Mouse (Mus musculus) olfactory bulb, adult 2 months (tissue): ENCODE results near the gene Brms1. TPM values are rescaled to one million over a fixed set of nuclear protein-coding genes. Genes with fewer than 3 reads are reported as not detected.

Experiments used
- H3K27ac ChIP-seq: fragments of 200-500 bp; 2 replicates; pipeline ENCODE4 v1.5.1; 2012; ENCODE audit warnings: low read depth, low read length; ENCODE audit not compliant: insufficient read depth
- H3K4me1 ChIP-seq: fragments of 200-500 bp; 2 replicates; pipeline ENCODE4 v1.6.1; 2012; ENCODE audit warnings: low read length; ENCODE audit not compliant: control insufficient read depth, insufficient read depth
- H3K4me3 ChIP-seq: fragments of 200-500 bp; 2 replicates; pipeline ENCODE4 v1.5.1; 2012; ENCODE audit warnings: mild to moderate bottlenecking, low read depth, low read length, moderate library complexity; ENCODE audit not compliant: insufficient read depth
- CTCF ChIP-seq: fragments of 200-500 bp; IDR thresholded peaks from 2 replicates; pipeline ENCODE4 v1.5.1; 2012; ENCODE audit warnings: low read depth, mild to moderate bottlenecking, low read length, moderate library complexity; ENCODE audit not compliant: insufficient read depth
- POLR2A ChIP-seq: fragments of 200-500 bp; IDR thresholded peaks from 2 replicates; pipeline ENCODE4 v1.6.1; 2012; ENCODE audit warnings: mild to moderate bottlenecking, low read depth, low read length, moderate library complexity; ENCODE audit not compliant: insufficient read depth
- WGBS: fragments of 180-500 bp; shearing (Covaris S2); methylation state at CpG from one replicate; pipeline ENCODE4 v1.1.7; 2018; 5-methylcytosine and 5-hydroxymethylcytosine counted together
- polyA plus RNA-seq: library from polyadenylated mRNA; stranded (reverse); fragments of >200 nt; gene quantifications from 2 replicates; pipeline ENCODE4 v1.2.4, GENCODE M21; 2012; ENCODE audit warnings: low replicate concordance; ENCODE audit not compliant: missing spikeins, insufficient read depth, insufficient read length

Gene Brms1
- polyA plus RNA-seq, 1 experiment = not detected

- Histone ChIP-seq H3K4me1 (peaks cover 27% of the 10 kb centered on the region), H3K4me3 (0 out of 2 replicates have a peak overlapping the region, but pooled peaks have one; percentile 78), H3K27ac (no peak overlapping the region)
- 87% methylated on average over 4 of the region's 4 CpGs for WGBS
- TF ChIP-seq POLR2A = no peak
- TF ChIP-seq CTCF = no peak
These were observed 48.2 kb downstream of the Brms1 start for GRCm38 (mm10) chr19:5089324-5089723.

GRCm38 (mm10) chr19:5092083-5092482, 50.9 kb downstream of the Brms1 start:
- Histone ChIP-seq H3K4me3 (no peak overlapping the region), H3K4me1 (peaks cover 45% of the 10 kb centered on the region), H3K27ac (no peak overlapping the region)
- WGBS = 82% methylated on average over 10 of the region's 10 CpGs
- TF ChIP-seq POLR2A (0 out of 2 replicates have a peak, but pooled peaks have one; percentile 7), CTCF (no peak)

- peak overlapping the region; percentile 14; the same call in 1 of the 2 replicates for H3K4me3 ChIP-seq
- 62% methylated on average over 12 of the region's 12 CpGs for WGBS
- peak overlapping the region; percentile 29 for H3K27ac ChIP-seq
- TF ChIP-seq CTCF (no peak), POLR2A (no peak)
- H3K4me1 ChIP-seq = peaks cover 40% of the 10 kb centered on the region
These were observed 52.5 kb downstream of the Brms1 start for GRCm38 (mm10) chr19:5093481-5094242.

- TF ChIP-seq CTCF (peak; percentile 71), POLR2A (no peak)
- Histone ChIP-seq H3K4me1 (peaks cover 45% of the 10 kb centered on the region), H3K27ac (peak overlapping the region; percentile 50), H3K4me3 (peak overlapping the region; percentile 46)
- 1% methylated on average over 21 of the region's 21 CpGs for WGBS
These were observed 53.1 kb downstream of the Brms1 start for GRCm38 (mm10) chr19:5094243-5094632.

GRCm38 (mm10) chr19:5094746-5095417, 53.7 kb downstream of the Brms1 start:
- TF ChIP-seq CTCF = no peak
- TF ChIP-seq POLR2A = no peak
- Histone ChIP-seq H3K4me3 (peak overlapping the region; percentile 46), H3K4me1 (peaks cover 49% of the 10 kb centered on the region), H3K27ac (peak overlapping the region; percentile 50)
- 12% methylated on average over 11 of the region's 11 CpGs for WGBS

- Histone ChIP-seq H3K4me1 (peaks cover 53% of the 10 kb centered on the region), H3K27ac (peak overlapping the region; percentile 50), H3K4me3 (peak overlapping the region; percentile 94)
- TF ChIP-seq CTCF = no peak
- TF ChIP-seq POLR2A = no peak
- 3% methylated on average over 9 of the region's 9 CpGs for WGBS
These were observed 54.8 kb downstream of the Brms1 start for GRCm38 (mm10) chr19:5095887-5096474.

GRCm38 (mm10) chr19:5097521-5098362, 56.6 kb downstream of the Brms1 start:
- peak overlapping the region; percentile 94 for H3K4me3 ChIP-seq
- 3% methylated on average over 31 of the region's 31 CpGs for WGBS
- peaks cover 53% of the 10 kb centered on the region for H3K4me1 ChIP-seq
- TF ChIP-seq CTCF (no peak), POLR2A (no peak)
- H3K27ac ChIP-seq = peak overlapping the region; percentile 71

GRCm38 (mm10) chr19:5098363-5099143, 57.4 kb downstream of the Brms1 start, which contains the start of gene Cnih2:
Gene Cnih2 (minus strand): TSS chr19:5098521.
- H3K4me1 ChIP-seq = peaks cover 45% of the 10 kb centered on the region
- 3% methylated on average over 41 of the region's 48 CpGs for WGBS
- peak within 1 kb of the TSS; percentile 71 for H3K27ac ChIP-seq
- TF ChIP-seq POLR2A (peak; percentile 31; the same call in 1 of the 2 replicates), CTCF (no peak)
- H3K4me3 ChIP-seq = peak within 1 kb of the TSS; percentile 94

Other genes starting within 250 kb of the Brms1 start
- gene Rbm4, start 247.5 kb upstream of the Brms1 start, polyA plus RNA-seq = 103 TPM in 1 of 2 replicates, not detected in the other
- not detected in 2 replicates for gene Gm21992, start 229.7 kb upstream of the Brms1 start, polyA plus RNA-seq
- not detected in 2 replicates for gene Rbm14, start 229.7 kb upstream of the Brms1 start, polyA plus RNA-seq
- not detected in 2 replicates for gene Ccs, start 202.0 kb upstream of the Brms1 start, polyA plus RNA-seq
- not detected in 2 replicates for gene Ccdc87, start 202.0 kb upstream of the Brms1 start, polyA plus RNA-seq
- not detected in 2 replicates for gene Ctsf, start 186.2 kb upstream of the Brms1 start, polyA plus RNA-seq
- not detected in 2 replicates for gene Actn3, start 163.4 kb upstream of the Brms1 start, polyA plus RNA-seq
- gene Zdhhc24, start 162.7 kb upstream of the Brms1 start, polyA plus RNA-seq = not detected in 2 replicates
- gene Bbs1, start 134.7 kb upstream of the Brms1 start, polyA plus RNA-seq = not detected in 2 replicates
- gene Dpp3, start 113.1 kb upstream of the Brms1 start, polyA plus RNA-seq = not detected in 2 replicates
- not detected in 2 replicates for gene Peli3, start 98.2 kb upstream of the Brms1 start, polyA plus RNA-seq
- gene Mrpl11, start 79.2 kb upstream of the Brms1 start, polyA plus RNA-seq = not detected in 2 replicates
- gene Npas4, start 51.0 kb upstream of the Brms1 start, polyA plus RNA-seq = not detected in 2 replicates
- gene Slc29a2, start 17.5 kb upstream of the Brms1 start, polyA plus RNA-seq = not detected in 2 replicates
- gene B4gat1, start 2.5 kb upstream of the Brms1 start, polyA plus RNA-seq = not detected in 2 replicates
- gene AC124502.3, start 2.5 kb upstream of the Brms1 start, polyA plus RNA-seq = not detected in 2 replicates
- not detected in 2 replicates for gene Rin1, start 9.1 kb downstream of the Brms1 start, polyA plus RNA-seq
- gene Cd248, start 26.7 kb downstream of the Brms1 start, polyA plus RNA-seq = not detected in 2 replicates
- not detected in 2 replicates for gene Tmem151a, start 44.2 kb downstream of the Brms1 start, polyA plus RNA-seq
- not detected in 2 replicates for gene Yif1a, start 47.2 kb downstream of the Brms1 start, polyA plus RNA-seq
- not detected in 2 replicates for gene Cnih2, start 57.2 kb downstream of the Brms1 start, polyA plus RNA-seq
- not detected in 2 replicates for gene Rab1b, start 65.7 kb downstream of the Brms1 start, polyA plus RNA-seq
- not detected in 2 replicates for gene Klc2, start 77.2 kb downstream of the Brms1 start, polyA plus RNA-seq
- gene Pacs1, start 231.8 kb downstream of the Brms1 start, polyA plus RNA-seq = not detected in 2 replicates